Mouse (Mus musculus) CD4-positive helper T cell, adult 2 months (primary cell): ENCODE results near the gene Hoxd11.

Source experiments
- DNase-seq: peaks from one replicate; pipeline ENCODE4 v3.0.0-alpha.2; 2012; ENCODE audit warnings: low read depth, missing footprints, low spot score

Hoxd11 gene

DNA sequence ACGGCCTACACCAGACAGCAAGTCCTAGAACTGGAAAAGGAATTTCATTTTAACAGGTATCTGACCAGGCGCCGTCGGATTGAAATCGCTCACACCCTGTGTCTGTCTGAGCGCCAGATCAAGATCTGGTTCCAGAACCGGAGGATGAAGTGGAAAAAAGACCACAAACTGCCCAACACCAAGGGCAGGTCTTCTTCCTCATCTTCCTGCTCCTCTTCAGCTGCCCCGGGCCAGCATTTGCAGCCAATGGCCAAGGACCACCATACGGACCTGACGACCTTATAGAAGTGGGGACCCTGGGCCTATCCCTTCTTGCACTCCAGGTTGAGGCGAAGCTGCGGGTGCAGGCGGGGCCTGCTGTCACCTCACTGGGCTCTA lies 48.9 kb downstream of the Hoxd11 start:
- no peak for DNase-seq

GRCm38 (mm10) chr2:74730331-74730730 lies 51.0 kb downstream of the Hoxd11 start:
- no peak for DNase-seq

GRCm38 (mm10) chr2:74731055-74731454 lies 51.7 kb downstream of the Hoxd11 start:
- DNase-seq = no peak

GRCm38 (mm10) chr2:74731799-74732512 lies 52.6 kb downstream of the Hoxd11 start:
- DNase-seq = no peak

- no peak for DNase-seq
Observed at GRCm38 (mm10) chr2:74732513-74733316, 53.4 kb downstream of the Hoxd11 start.

DNA sequence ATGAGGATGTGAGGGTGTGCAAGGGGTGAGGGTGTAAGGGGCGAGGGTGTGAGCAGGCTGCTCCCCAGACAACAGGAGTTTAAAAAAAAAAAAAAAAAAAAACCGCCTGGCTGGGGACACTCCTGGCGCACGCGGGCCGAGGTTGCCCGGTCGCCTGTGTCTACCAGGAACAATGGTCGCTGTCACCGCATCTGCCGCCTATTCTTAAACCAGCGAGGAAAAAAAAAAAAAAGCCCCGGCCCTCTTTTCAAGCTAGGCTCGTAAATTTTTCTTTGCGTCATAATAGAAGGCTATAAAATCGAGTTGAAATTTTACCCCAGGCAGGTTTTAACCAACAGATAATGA lies 53.9 kb downstream of the Hoxd11 start:
- no peak for DNase-seq

DNA sequence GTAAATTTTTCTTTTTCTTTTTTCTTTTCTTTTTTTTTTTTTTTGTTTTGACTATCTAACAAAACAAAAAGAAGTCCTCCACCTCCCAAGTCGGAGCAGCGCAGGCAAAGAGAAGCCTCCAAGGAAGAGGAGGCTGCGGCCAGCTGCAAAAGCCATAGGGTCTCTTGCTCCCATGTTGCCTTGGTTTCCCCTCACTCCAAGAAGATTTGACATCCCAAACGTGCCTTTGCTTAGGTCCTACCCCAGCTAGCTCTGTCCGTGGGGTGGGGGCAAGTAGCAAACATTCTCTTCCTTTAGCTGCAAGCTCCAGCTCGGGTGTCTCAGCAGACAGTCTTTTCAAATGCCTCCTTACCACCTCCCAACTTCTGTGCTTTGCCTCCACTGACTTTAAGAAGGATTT lies 54.4 kb downstream of the Hoxd11 start:
- no peak for DNase-seq

- DNase-seq = no peak
Observed at GRCm38 (mm10) chr2:74734451-74734850, 55.1 kb downstream of the Hoxd11 start.

DNA sequence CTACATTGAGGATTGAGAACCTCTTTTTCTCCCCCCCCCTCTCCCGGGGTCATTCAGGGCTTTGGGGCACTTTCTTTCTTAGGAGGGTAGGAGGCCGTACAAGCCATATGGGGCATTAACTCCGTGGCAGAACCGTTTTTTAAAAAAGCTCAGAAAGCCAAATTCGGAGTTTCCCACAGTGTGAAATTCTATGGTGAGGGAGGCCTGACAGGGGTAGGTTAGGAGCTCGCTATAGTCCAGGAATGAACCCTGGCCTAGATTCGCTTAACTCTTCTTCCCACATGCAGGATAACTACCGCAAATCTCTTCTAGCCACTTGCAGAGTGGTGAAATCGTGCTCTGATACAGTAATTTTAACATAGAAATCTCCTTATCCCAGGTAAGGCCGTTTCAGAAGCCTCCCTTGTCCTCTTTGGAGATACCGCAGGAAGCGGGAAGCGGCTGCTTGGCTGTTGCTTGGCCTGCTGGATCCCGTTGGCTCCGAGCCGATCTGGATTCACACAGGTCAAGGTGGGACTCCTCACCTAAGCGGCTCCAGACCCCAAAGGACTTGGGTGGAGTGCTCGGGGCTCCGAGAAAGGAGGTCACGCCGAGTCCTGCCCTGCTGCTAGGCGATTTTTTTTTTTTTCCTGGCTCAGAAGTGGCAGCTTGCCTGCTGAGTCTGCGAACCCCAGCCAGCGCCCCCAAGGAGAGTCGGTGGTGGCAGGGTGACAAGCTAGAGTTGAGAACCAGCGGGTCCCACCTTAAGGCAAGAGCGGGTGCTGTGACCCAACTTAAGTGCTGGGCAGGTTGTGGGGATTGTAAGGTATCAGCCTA lies 55.8 kb downstream of the Hoxd11 start:
- DNase-seq = no peak

- DNase-seq = no peak
Observed at GRCm38 (mm10) chr2:74735851-74736687, 56.7 kb downstream of the Hoxd11 start.
